Mouse (Mus musculus): ENCODE measurements around the gene Ccnl1. TPM values are rescaled to one million over a fixed set of nuclear protein-coding genes. Genes with fewer than 3 reads are reported as not detected.
A peak's percentile ranks its signal among the peaks of the same experiment; 100 is the strongest.

Ccnl1 gene
- polyA plus RNA-seq, 1 experiment from 2014 or later, result 107 TPM

DNA sequence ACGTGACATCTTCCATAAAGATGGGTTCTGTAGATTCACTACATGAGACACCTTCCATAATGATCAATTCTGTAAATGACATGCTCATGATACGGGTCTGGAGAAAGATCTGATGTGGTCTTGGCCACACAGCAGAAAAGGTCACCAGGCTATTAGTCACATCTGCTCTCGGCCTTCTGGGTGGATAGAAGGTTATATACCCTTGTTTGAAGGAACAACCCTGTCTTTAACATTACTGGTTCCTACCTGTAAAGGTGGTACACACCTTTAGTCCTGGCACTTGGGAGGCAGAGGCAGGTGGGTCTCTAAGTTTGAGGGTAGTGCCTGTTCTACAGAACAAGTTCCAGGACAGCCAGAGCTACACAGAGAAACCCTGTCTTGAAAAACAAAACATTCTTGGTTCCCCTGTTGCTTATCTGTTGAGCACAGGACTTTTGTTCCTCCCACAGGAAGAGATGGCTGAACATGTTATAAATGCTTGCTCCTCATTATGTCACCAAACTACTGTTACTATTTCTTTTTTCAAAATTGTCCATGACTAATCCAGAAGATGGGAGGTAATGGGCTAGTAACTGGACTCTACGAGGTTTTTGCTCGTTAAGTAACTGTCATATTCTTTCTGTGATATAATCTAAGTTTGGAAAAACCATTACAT lies 2.4 kb upstream of the Ccnl1 start:
- H3K27me3 ChIP-seq (replicated peaks; ENCODE audit: control insufficient read depth, insufficient read depth, low read length), result no peaks in the 10 kb centered on the region
- peaks cover 38% of the 10 kb centered on the region for H3K4me1 ChIP-seq (replicated peaks; ENCODE audit: control insufficient read depth, insufficient read depth, low read length)
- H3K27ac ChIP-seq (ENCODE audit: low read depth, low read length), result peak overlapping the region; percentile 99
- 62% methylated on average over 5 of the region's 5 CpGs for WGBS
- peaks cover 10% of the 10 kb centered on the region; the same call in 1 of the 2 replicates for H3K36me3 ChIP-seq (ENCODE audit: control insufficient read depth, insufficient read depth, low read length)
- peak; percentile 45; the same call in 1 of the 2 replicates for ATAC-seq (replicated peaks; ENCODE audit: low FRiP score)
- no peak overlapping the region for H3K4me3 ChIP-seq (ENCODE audit: low read depth, low read length)
- DNase-seq (ENCODE audit: low spot score), result no peak
- H3K9me3 ChIP-seq (ENCODE audit: control insufficient read depth, low read length), result no peaks in the 10 kb centered on the region
- H3K4me2 ChIP-seq, result peak overlapping the region; percentile 64
- H3K9ac ChIP-seq (ENCODE audit: low read depth, low read length), result peak overlapping the region; percentile 38; the same call in 1 of the 2 replicates

DNA sequence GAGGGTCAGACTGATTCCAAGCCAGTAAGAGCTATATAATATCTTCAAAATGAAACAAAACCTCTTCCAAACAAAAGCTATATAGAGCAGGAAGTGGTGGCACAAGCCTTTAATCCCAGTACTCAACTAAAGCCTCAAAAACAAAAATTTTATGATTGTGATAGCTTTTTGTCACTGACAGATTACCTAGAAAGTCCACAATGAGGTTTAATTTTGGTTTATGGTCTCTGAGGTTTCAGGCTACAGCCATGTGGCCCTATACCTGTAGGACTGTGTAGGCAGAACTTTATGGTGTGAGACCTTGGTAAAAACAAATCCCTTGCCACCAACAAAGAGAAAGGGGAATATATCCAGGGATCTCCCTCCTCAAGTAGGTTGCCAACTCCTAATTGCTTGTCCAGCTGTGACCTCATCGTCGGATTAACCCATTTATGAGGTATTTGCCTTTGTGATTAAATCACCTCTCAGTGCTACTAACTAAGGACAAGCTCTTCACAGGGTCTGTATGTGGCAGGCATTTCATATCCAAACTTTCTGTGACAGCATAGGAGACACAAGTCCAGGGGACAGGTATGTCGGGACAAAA lies 1.5 kb upstream of the Ccnl1 start:
- peaks cover 12% of the 10 kb centered on the region for H3K36me3 ChIP-seq (ENCODE audit: control insufficient read depth, insufficient read depth, low read length)
- WGBS, result 79% methylated on average over 3 of the region's 3 CpGs
- H3K9ac ChIP-seq (ENCODE audit: low read depth, low read length), result peak overlapping the region; percentile 97
- no peaks in the 10 kb centered on the region for H3K9me3 ChIP-seq (ENCODE audit: control insufficient read depth, low read length)
- DNase-seq (ENCODE audit: low spot score) (no peak), ATAC-seq (replicated peaks; ENCODE audit: low FRiP score) (no peak)
- peak overlapping the region; percentile 93 for H3K4me3 ChIP-seq (ENCODE audit: low read depth, low read length)
- peak overlapping the region; percentile 64 for H3K4me2 ChIP-seq
- peak overlapping the region; percentile 99 for H3K27ac ChIP-seq (ENCODE audit: low read depth, low read length)
- peaks cover 38% of the 10 kb centered on the region for H3K4me1 ChIP-seq (replicated peaks; ENCODE audit: control insufficient read depth, insufficient read depth, low read length)
- no peaks in the 10 kb centered on the region for H3K27me3 ChIP-seq (replicated peaks; ENCODE audit: control insufficient read depth, insufficient read depth, low read length)

DNA sequence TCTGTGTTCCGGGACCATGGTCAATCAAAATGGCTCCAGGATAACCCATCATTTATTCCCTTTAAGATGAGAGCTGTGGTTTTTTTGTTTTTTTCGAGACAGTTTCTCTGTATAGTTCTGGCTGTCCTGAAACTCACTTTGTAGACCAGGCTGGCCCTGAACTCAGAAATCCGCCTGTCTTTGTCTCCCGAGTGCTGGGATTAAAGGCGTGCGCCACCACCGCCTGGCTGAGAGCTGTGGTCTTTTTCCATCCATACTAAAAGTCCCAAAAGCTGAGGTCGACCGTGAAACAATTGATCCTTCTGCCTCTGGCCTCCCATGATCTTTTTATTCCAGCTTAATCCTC lies 764 bp upstream of the Ccnl1 start:
- Histone ChIP-seq H3K36me3 (ENCODE audit: control insufficient read depth, insufficient read depth, low read length) (peaks cover 16% of the 10 kb centered on the region), H3K9ac (ENCODE audit: low read depth, low read length) (peak overlapping the region; percentile 97), H3K27me3 (replicated peaks; ENCODE audit: control insufficient read depth, insufficient read depth, low read length) (no peaks in the 10 kb centered on the region), H3K27ac (ENCODE audit: low read depth, low read length) (peak overlapping the region; percentile 99), H3K4me3 (ENCODE audit: low read depth, low read length) (peak overlapping the region; percentile 93), H3K9me3 (ENCODE audit: control insufficient read depth, low read length) (no peaks in the 10 kb centered on the region), H3K4me2 (peak overlapping the region; percentile 64), H3K4me1 (replicated peaks; ENCODE audit: control insufficient read depth, insufficient read depth, low read length) (peaks cover 43% of the 10 kb centered on the region)
- ATAC-seq (replicated peaks; ENCODE audit: low FRiP score) (no peak), DNase-seq (ENCODE audit: low spot score) (no peak)
- WGBS, result 21% methylated on average over 9 of the region's 9 CpGs

DNA sequence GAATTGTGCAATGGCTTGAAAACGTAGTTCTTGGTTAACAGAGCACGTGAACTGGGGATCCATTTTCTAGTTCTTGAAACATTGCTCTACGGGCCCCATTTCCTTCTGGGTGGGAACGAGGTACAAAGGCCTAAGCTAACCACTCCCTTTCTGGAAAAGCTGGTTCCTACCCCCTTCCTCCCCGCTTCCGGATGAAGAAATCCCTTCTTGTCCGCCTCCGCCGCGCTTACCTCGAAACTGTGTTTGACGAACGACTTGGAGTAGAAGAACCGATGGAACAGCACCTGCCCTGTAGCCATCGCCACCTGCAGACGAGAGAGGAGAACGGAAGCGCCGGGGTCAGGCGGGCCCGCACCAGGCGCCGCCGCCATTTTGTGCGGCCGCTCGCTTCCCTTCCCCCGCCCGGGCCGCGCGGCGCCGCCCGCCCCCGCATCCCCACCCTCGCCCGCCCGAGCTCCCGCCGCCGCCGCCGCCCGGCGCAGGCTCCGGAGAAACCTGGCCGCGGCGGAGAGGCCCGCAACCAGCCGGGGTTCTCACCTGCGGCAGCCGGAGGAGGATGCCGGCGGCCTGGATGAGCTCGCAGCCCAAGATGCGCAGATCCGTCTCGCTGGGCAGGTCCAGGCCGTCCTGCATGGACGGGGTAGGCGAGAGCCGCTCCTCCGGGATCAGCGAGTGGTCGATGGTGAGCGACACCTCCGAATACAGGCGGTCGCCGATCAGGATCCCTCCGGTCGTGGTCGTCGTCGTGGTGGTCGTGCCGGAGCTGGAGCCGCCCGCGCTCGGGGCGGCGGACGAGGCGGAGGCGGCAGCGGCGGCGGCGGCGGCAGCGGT lies 563 bp downstream of the Ccnl1 start:
- Histone ChIP-seq H3K27ac (ENCODE audit: low read depth, low read length) (peak overlapping the region; percentile 99), H3K9ac (ENCODE audit: low read depth, low read length) (peak overlapping the region; percentile 97), H3K27me3 (replicated peaks; ENCODE audit: control insufficient read depth, insufficient read depth, low read length) (no peaks in the 10 kb centered on the region), H3K4me3 (ENCODE audit: low read depth, low read length) (peak overlapping the region; percentile 93), H3K36me3 (ENCODE audit: control insufficient read depth, insufficient read depth, low read length) (peaks cover 21% of the 10 kb centered on the region), H3K4me2 (peak overlapping the region; percentile 96), H3K9me3 (ENCODE audit: control insufficient read depth, low read length) (no peaks in the 10 kb centered on the region), H3K4me1 (replicated peaks; ENCODE audit: control insufficient read depth, insufficient read depth, low read length) (peaks cover 45% of the 10 kb centered on the region)
- DNase-seq (ENCODE audit: low spot score) (peak; percentile 76), ATAC-seq (replicated peaks; ENCODE audit: low FRiP score) (peak; percentile 64)
- WGBS, result under 1% methylated on average over 92 of the region's 94 CpGs

DNA sequence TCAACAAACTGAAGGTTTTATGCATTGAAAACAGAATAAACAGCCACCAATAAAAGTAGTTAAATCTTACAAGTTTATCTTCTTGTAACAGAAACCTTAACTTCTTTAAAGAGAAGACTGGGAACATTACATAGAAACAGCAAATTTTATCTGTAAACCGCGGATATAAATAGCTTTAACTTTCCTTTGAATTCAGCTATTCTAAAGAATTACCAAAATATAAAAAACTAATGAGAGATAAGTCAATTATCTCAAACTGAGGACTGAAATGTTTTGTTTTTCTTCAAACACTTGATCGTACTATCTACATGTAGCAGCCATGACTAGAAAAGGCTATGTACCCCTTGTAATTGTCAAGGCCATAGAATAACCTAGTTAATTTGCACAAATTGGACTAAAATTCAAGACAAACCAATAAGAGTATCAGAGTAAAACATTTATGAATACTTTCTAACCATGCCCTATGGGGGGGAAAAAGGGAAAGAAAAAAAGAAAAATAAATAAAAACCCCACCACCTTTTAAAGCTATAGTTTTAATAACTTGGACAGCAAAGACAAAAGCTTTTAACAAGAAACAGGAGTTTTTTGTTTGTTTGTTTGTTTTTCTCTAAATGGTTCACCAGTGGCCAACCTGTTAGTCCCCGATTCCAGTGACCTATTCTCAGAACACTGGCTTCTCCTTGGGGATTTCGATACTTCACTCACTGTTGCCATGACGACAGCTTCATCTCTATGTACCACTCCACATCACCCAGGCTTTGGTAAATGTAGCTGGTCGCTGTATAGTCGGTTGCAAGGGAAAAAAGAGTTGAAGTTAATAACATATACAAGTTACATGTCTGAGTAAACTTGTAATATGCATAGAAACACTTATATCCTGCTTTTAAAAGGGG lies 3.3 kb downstream of the Ccnl1 start:
- DNase-seq (ENCODE audit: low spot score), result no peak

DNA sequence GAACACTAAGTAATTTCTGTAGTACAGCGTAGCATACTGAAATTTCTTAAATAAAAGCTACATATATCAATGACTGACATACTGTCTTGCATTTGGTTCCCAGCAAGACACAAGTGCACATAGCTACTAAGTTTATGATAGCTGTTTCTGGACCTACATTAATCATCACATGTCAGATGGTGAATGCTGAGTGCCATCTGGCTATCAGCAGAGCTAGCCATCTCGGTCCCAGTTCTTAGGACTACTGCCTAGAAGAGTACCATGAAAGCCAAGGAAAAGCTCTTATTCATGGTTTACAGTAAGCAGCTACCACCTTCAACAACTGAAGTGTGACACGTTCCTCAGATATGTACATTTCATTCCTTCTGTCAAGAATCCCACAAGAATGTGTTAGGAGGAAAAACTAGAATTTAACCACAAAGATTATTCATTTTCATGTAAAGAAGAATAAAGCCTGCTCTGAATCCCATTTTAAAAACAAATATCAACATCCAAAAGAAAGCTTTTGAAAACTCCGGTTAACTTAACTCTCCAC lies 7.2 kb downstream of the Ccnl1 start:
- 88% methylated on average over 4 of the region's 4 CpGs for WGBS

More for the DNA sequence above, 3.3 kb downstream of the Ccnl1 start:
- Histone ChIP-seq H3K4me2 (peak overlapping the region; percentile 56), H3K4me1 (replicated peaks; ENCODE audit: control insufficient read depth, insufficient read depth, low read length) (peaks cover 29% of the 10 kb centered on the region), H3K36me3 (ENCODE audit: control insufficient read depth, insufficient read depth, low read length) (peaks cover 34% of the 10 kb centered on the region), H3K9me3 (ENCODE audit: control insufficient read depth, low read length) (no peaks in the 10 kb centered on the region), H3K27me3 (replicated peaks; ENCODE audit: control insufficient read depth, insufficient read depth, low read length) (no peaks in the 10 kb centered on the region), H3K27ac (ENCODE audit: low read depth, low read length) (no peak overlapping the region), H3K4me3 (ENCODE audit: low read depth, low read length) (peak overlapping the region; percentile 27; the same call in 1 of the 2 replicates), H3K9ac (ENCODE audit: low read depth, low read length) (no peak overlapping the region)
- no peak for ATAC-seq (replicated peaks; ENCODE audit: low FRiP score)
- 74% methylated on average over 8 of the region's 8 CpGs for WGBS

DNA sequence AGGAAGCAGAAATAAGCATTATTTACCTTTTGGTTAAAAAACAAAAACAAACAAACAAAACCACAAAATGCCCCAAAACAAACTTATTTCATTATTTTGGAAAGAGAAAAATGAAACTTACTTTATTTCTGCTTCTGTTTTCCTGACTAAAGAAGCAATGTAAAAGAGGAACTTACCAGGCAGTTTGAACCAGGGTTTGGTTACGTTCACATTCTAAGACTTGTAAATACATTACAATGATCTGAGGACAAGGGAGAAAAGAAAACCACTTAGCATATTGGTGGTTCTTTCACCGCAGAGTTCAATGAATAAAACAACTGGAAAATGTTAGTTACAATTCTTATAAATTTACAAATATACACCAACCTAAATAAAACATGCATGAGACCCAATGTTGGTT lies 7.7 kb downstream of the Ccnl1 start:
- no peak for DNase-seq (ENCODE audit: low spot score)
- H3K27me3 ChIP-seq (replicated peaks; ENCODE audit: control insufficient read depth, insufficient read depth, low read length), result no peaks in the 10 kb centered on the region
- no peak for ATAC-seq (replicated peaks; ENCODE audit: low FRiP score)
- no peaks in the 10 kb centered on the region for H3K9me3 ChIP-seq (ENCODE audit: control insufficient read depth, low read length)
- peaks cover 52% of the 10 kb centered on the region for H3K36me3 ChIP-seq (ENCODE audit: control insufficient read depth, insufficient read depth, low read length)
- 90% methylated on average over 2 of the region's 2 CpGs for WGBS
- H3K4me2 ChIP-seq, result no peak overlapping the region
- H3K9ac ChIP-seq (ENCODE audit: low read depth, low read length), result no peak overlapping the region
- H3K4me1 ChIP-seq (replicated peaks; ENCODE audit: control insufficient read depth, insufficient read depth, low read length), result peaks cover 12% of the 10 kb centered on the region
- no peak overlapping the region for H3K27ac ChIP-seq (ENCODE audit: low read depth, low read length)
- H3K4me3 ChIP-seq (ENCODE audit: low read depth, low read length), result no peak overlapping the region

More for the DNA sequence above, 7.2 kb downstream of the Ccnl1 start:
- Histone ChIP-seq H3K27me3 (replicated peaks; ENCODE audit: control insufficient read depth, insufficient read depth, low read length) (no peaks in the 10 kb centered on the region), H3K9me3 (ENCODE audit: control insufficient read depth, low read length) (no peaks in the 10 kb centered on the region), H3K4me3 (ENCODE audit: low read depth, low read length) (no peak overlapping the region), H3K9ac (ENCODE audit: low read depth, low read length) (no peak overlapping the region), H3K27ac (ENCODE audit: low read depth, low read length) (no peak overlapping the region), H3K4me2 (no peak overlapping the region), H3K4me1 (replicated peaks; ENCODE audit: control insufficient read depth, insufficient read depth, low read length) (peaks cover 15% of the 10 kb centered on the region), H3K36me3 (ENCODE audit: control insufficient read depth, insufficient read depth, low read length) (peaks cover 50% of the 10 kb centered on the region)
- no peak for ATAC-seq (replicated peaks; ENCODE audit: low FRiP score)
- no peak for DNase-seq (ENCODE audit: low spot score)
